36 mouse cellular contexts compared by ENCODE assay signal in the genomic region with DNA sequence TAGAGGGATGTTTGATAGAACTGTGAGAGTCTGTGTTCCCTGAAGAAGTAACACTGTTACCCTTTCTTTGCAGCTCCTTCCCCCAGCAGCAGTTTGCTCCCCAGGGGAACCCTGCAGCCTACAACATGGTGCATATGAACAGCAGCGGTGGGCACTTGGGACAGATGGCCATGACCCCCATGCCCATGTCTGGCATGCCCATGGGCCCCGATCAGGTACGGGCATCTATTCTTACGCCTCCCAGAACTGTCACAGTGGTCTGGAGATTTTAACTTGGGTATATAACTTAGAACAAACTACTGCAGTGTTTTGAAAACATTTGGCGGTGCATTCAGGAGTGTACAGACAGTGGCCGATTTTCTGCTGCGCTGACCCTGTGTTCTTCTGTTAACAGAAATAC.
"Had no signal": no experiment of that assay in that cellular context is flagged by ENCODE, and none has a peak within 500 bp of the region (broad histone marks: within the 10 kb centered on the region; RNA-seq: fewer than 3 reads in every experiment).

No protein-coding gene starts in this region.

- H3K4me3 ChIP-seq: heart, embryonic 10.5 days; heart, embryonic 12.5 days; heart, embryonic 13.5 days; heart, embryonic 15.5 days; hindbrain, embryonic 10.5 days; hindbrain, embryonic 12.5 days; hindbrain, embryonic 13.5 days; hindbrain, embryonic 15.5 days; intestine, embryonic 15.5 days; kidney, embryonic 15.5 days; layer of hippocampus, adult 2 months; left cerebral cortex, adult 2 months had no signal

- H3K4me2 ChIP-seq: heart, embryonic 11.5 days; heart, embryonic 12.5 days; heart, embryonic 13.5 days; heart, embryonic 15.5 days; hindbrain, embryonic 12.5 days; hindbrain, embryonic 13.5 days; hindbrain, embryonic 14.5 days; hindbrain, embryonic 15.5 days; intestine, embryonic 15.5 days; kidney, embryonic 15.5 days had no signal

- DNase-seq: heart, postnatal 10 days; heart, postnatal 14 days; heart, postnatal 36 days; heart, postnatal 4 days; kidney, adult 11 months; kidney, adult 18-20 months; kidney, adult 2 months; kidney, adult 8-10 months; kidney, adult 9 months; kidney, postnatal 10 days; kidney, postnatal 14 days; kidney, postnatal 25 days; kidney, postnatal 36 days; kidney, postnatal 4 days; layer of hippocampus, adult 9-11 months; layer of hippocampus, postnatal 36 days had no signal

- H3K27me3 ChIP-seq: heart, embryonic 12.5 days; heart, embryonic 13.5 days; heart, embryonic 15.5 days; hindbrain, embryonic 12.5 days; hindbrain, embryonic 13.5 days; hindbrain, embryonic 15.5 days; intestine, embryonic 15.5 days; kidney, embryonic 15.5 days had no signal

- H3K27ac ChIP-seq: heart, embryonic 10.5 days; heart, embryonic 13.5 days; heart, embryonic 15.5 days; hindbrain, embryonic 10.5 days; hindbrain, embryonic 12.5 days; hindbrain, embryonic 14.5 days; hindbrain, embryonic 15.5 days; hindbrain, postnatal 0 days; intestine, embryonic 15.5 days; kidney, postnatal 0 days; layer of hippocampus, adult 2 months; left cerebral cortex, adult 2 months had no signal

- ATAC-seq: hindbrain, embryonic 16.5 days; hindbrain, postnatal 0 days; inflammation-experienced regulatory T-cells, adult 6 months; intestine, embryonic 15.5 days; intestine, embryonic 16.5 days; intestine, postnatal 0 days had no signal

- H3K9me3 ChIP-seq: heart, embryonic 10.5 days; heart, embryonic 12.5 days; heart, embryonic 13.5 days; heart, embryonic 15.5 days; hindbrain, embryonic 10.5 days; hindbrain, embryonic 12.5 days; hindbrain, embryonic 13.5 days; hindbrain, embryonic 15.5 days; intestine, embryonic 15.5 days; kidney, embryonic 15.5 days had no signal

- H3K4me1 ChIP-seq: heart, embryonic 15.5 days; hindbrain, embryonic 15.5 days; intestine, embryonic 15.5 days had no signal

- H3K9ac ChIP-seq: heart, embryonic 12.5 days; heart, embryonic 13.5 days; heart, embryonic 15.5 days; hindbrain, embryonic 12.5 days; hindbrain, embryonic 13.5 days; hindbrain, embryonic 14.5 days; hindbrain, embryonic 15.5 days; intestine, embryonic 15.5 days; kidney, embryonic 15.5 days had no signal
